In the genomic region with DNA sequence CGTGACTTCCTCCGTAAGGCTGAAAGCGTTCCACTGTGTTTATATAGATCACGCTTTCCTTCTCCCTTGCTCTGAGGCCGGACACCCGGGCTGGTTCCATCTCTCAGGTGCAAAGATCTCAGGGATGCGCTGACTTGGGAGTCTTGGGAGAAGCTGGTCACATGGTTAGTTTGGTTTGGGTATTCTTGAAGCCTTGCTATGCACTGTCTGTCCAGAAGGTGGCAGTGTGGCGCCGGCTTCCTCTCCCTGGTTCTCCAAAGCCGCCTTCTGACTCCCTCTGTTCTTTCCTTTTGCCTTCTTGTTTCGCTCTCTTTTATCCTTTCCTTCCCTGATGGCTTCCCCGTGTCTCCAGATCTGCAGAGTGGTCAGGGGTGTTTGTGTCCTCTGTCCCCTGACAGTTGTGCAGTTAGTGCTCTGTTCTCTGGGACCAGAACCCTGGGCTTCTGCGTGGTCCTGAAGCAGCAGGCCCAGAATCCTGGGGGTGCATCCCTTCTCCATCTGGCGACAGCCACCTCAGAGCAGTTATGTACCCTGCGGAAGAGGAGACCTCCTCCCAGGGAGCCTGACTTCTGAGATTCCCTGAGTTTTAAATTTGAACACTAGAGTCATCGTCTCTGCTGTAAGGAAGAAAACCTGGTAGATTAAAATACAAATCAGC, we compare ENCODE assay signal across 8 mouse cellular contexts.
DNase-seq lines count a peak whose midpoint lies in the region; ATAC-seq and TF ChIP-seq lines count a peak whose summit lies in the region.

No protein-coding gene starts in this region.

- TF ChIP-seq CTCF in cerebellum, adult 2 months (IDR thresholded peaks at IDR 0.05; ENCODE audit: borderline replicate concordance, insufficient read depth, low read depth, low read length) = peak; percentile 91

- H3K9me3 ChIP-seq in hindbrain, embryonic 12.5 days (replicated peaks) = no peaks in the 10 kb centered on the region

- peak overlapping the region; percentile 1; the same call in 1 of the 2 replicates for H3K9ac ChIP-seq in hindbrain, embryonic 12.5 days

- intact Hi-C loops in left cerebral cortex, postnatal 10 days (cut with DNase I) = loop anchor here (5.0 kb wide), 1 partner anchor 217 kb away; no protein-coding TSS in a partner anchor

- H3K4me2 ChIP-seq in hindbrain, embryonic 12.5 days (replicated peaks) = no peak overlapping the region

- WGBS in cerebellum, adult 2 months = 24% methylated on average over 16 of the region's 16 CpGs
- WGBS in hindbrain, embryonic 12.5 days = 39% methylated on average over 16 of the region's 16 CpGs

- DNase-seq in adrenal gland, adult (ENCODE audit: inconsistent age in 2 of 2, low spot score in 1 of 2) = peak; percentile 71 to 92
- no peak for DNase-seq in adrenal gland, adult 8-10 months
- peak; percentile 87 to 94 for DNase-seq in cerebellum, adult 2 months
- DNase-seq in forelimb bud, embryonic 11.5 days (ENCODE audit: low read depth, low spot score) = peak; percentile 79
- DNase-seq in left cerebral cortex, postnatal 10 days (ENCODE audit: extremely low spot score in 1 of 2, low spot score in 2 of 2) = peak; percentile 81 to 89
- DNase-seq in right cerebral cortex, postnatal 25 days = peak; percentile 89

- no peak overlapping the region for H3K4me3 ChIP-seq in cerebellum, adult 2 months (replicated peaks; ENCODE audit: insufficient read depth, low read depth, low read length)
- H3K4me3 ChIP-seq in hindbrain, embryonic 12.5 days = no peak overlapping the region

- peaks cover 55% of the 10 kb centered on the region for H3K4me1 ChIP-seq in cerebellum, adult 2 months (ENCODE audit: control insufficient read depth, insufficient read depth, low read length)
- H3K4me1 ChIP-seq in hindbrain, embryonic 12.5 days = peaks cover 46% of the 10 kb centered on the region

- H3K36me3 ChIP-seq in hindbrain, embryonic 12.5 days = no peaks in the 10 kb centered on the region

- no peak for TF ChIP-seq POLR2A in cerebellum, adult 2 months (IDR thresholded peaks at IDR 0.05; ENCODE audit: borderline replicate concordance, insufficient read depth, low read length)

- no peaks in the 10 kb centered on the region for H3K27me3 ChIP-seq in cerebellum, adult 2 months (ENCODE audit: control insufficient read depth, insufficient read depth, low read length)
- no peaks in the 10 kb centered on the region for H3K27me3 ChIP-seq in hindbrain, embryonic 12.5 days

- H3K27ac ChIP-seq in cerebellum, adult 2 months (ENCODE audit: insufficient read depth, low read length) = peak overlapping the region; percentile 57
- H3K27ac ChIP-seq in hindbrain, embryonic 12.5 days = no peak overlapping the region

- no peak for ATAC-seq in hindbrain, embryonic 12.5 days (ENCODE audit: low FRiP score)
- ATAC-seq in megakaryocyte progenitor cell, adult 5-6 weeks (replicated peaks; ENCODE audit: poor library complexity) = peak; percentile 76
